Mouse (Mus musculus) megakaryocyte-erythroid progenitor cell, adult 5 weeks (primary cell): ENCODE data around the gene Ppm1h. TPM values are rescaled to one million over a fixed set of nuclear protein-coding genes. Genes with fewer than 3 reads are reported as not detected.

Source experiments
- polyA plus RNA-seq: library from polyadenylated mRNA; stranded (reverse); fragments of >175 nt; gene quantifications from 2 replicates; pipeline ENCODE4 v1.2.3, GENCODE M21; 2012

The Ppm1h gene
- polyA plus RNA-seq: 17.4 and 30.1 TPM in 2 replicates

DNA sequence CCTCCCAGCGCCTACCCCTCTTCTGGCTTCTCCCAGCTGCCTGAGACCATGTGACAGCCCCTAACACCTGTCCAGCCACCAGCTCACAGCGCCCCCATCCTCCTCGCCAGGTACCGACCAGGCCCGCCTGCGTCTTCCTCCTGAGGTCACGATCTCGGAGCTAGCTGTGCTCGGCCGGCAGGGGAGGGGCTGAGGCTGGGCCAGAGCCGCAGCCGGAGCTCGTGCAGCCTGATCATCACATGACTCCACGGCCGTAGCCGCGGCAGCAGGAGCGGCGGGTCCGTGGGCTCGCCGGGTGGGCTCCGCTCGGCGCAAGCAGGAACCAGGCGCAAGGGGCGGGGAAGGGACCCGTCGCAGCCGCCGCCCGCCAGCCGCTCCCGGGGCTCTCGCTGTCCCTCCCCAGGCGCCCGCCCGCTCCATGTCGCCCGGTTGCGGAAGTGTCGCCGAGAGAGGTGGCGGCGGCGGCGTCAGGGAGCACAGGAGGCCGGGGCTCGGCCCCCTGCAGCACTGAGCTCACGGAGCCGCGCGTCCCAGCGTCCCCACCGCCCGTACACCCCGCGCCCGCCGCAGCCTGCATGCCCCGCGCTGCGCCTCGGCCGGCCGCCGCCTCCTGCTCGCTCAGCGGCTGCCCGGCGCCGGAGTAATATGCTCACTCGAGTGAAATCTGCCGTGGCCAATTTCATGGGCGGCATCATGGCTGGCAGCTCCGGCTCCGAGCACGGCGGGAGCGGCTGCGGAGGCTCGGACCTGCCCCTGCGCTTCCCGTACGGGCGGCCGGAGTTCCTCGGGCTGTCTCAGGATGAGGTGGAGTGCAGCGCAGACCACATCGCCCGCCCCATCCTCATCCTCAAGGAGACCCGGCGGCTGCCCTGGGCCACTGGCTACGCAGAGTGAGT lies at the start of gene Ppm1h:
Gene Ppm1h (plus strand): TSS at position 222 of the 896 bp plus-strand sequence.

Other genes starting within 250 kb of the Ppm1h start
- gene Avpr1a, start 230.3 kb upstream of the Ppm1h start, polyA plus RNA-seq: not detected in 2 replicates